Mouse (Mus musculus): ENCODE measurements around the gene Wwox.

GRCm38 (mm10) chr8:114573747-114574093 lies 134.3 kb downstream of the Wwox start:
- TF ChIP-seq CTCF (IDR thresholded peaks at IDR 0.05) (no peak), EP300 (IDR thresholded peaks at IDR 0.05) (no peak)

Data from lung, postnatal 0 days (tissue).